Mouse (Mus musculus) left cerebral cortex, postnatal 4 days (tissue): ENCODE results near the gene Naa40. TPM values are rescaled to one million over a fixed set of nuclear protein-coding genes. Genes with fewer than 3 reads are reported as not detected.

Source experiments
- DNase-seq: peaks from one replicate; pipeline ENCODE4 v3.0.0-alpha.2; 2022
- intact Hi-C: fragments of 180-260 bp; cut with DNase I; formaldehyde crosslinking; loops from one replicate; pipeline ENCODE4 v1.15.1; 2025
- total RNA-seq, 2 experiments: library from RNA; stranded (reverse); gene quantifications; 2 replicates each; pipeline ENCODE4 v1.2.3; 2021

Gene Naa40
- total RNA-seq, 2 experiments from 2014 or later = 45.6 to 49.9 TPM

GRCm38 (mm10) chr19:7266421-7266831 is 25.4 kb upstream of the Naa40 start:
- peak; percentile 44 for DNase-seq

GRCm38 (mm10) chr19:7265478-7266191 is 24.7 kb upstream of the Naa40 start:
- intact Hi-C loops = loop anchor here (5.0 kb wide), 1 partner anchor 77 kb away; the partner anchor contains the start of gene Mark2
- peak; percentile 91 for DNase-seq

More at GRCm38 (mm10) chr19:7266421-7266831, 25.4 kb upstream of the Naa40 start:
- intact Hi-C loops = loop anchor here (5.0 kb wide), 1 partner anchor 76 kb away; the partner anchor contains the start of gene Mark2

- peak; percentile 82 for DNase-seq
- intact Hi-C loops = loop anchor here (5.0 kb wide), 1 partner anchor 77 kb away; the partner anchor contains the start of gene Mark2
These were observed 23.9 kb upstream of the Naa40 start for GRCm38 (mm10) chr19:7264766-7265331.

- peak; percentile 82 for DNase-seq
- intact Hi-C loops = no loop called here
These were observed 23.2 kb upstream of the Naa40 start for GRCm38 (mm10) chr19:7264088-7264765.

- DNase-seq = no peak
- intact Hi-C loops = no loop called here
These were observed 21.6 kb upstream of the Naa40 start for GRCm38 (mm10) chr19:7262592-7262991.

GRCm38 (mm10) chr19:7261964-7262363 is 21.0 kb upstream of the Naa40 start:
- intact Hi-C loops = no loop called here
- no peak for DNase-seq

- no peak for DNase-seq
- intact Hi-C loops = no loop called here
These were observed 20.5 kb upstream of the Naa40 start for GRCm38 (mm10) chr19:7261476-7261875.

- DNase-seq = peak; percentile 92
- intact Hi-C loops = no loop called here
These were observed 16.9 kb upstream of the Naa40 start for GRCm38 (mm10) chr19:7257881-7258280.

- no peak for DNase-seq
- intact Hi-C loops = no loop called here
These were observed 5.0 kb upstream of the Naa40 start for GRCm38 (mm10) chr19:7246021-7246420.

GRCm38 (mm10) chr19:7240291-7240690 is 692 bp downstream of the Naa40 start:
- no peak for DNase-seq
- intact Hi-C loops = no loop called here

GRCm38 (mm10) chr19:7239574-7239973 is 1.4 kb downstream of the Naa40 start:
- intact Hi-C loops = no loop called here
- DNase-seq = no peak

- intact Hi-C loops = no loop called here
- DNase-seq = no peak
These were observed 4.2 kb downstream of the Naa40 start for GRCm38 (mm10) chr19:7236742-7237141.

- DNase-seq = no peak
- intact Hi-C loops = no loop called here
These were observed 5.0 kb downstream of the Naa40 start for GRCm38 (mm10) chr19:7236011-7236410.

- intact Hi-C loops = loop anchor here (1.0 kb wide), 1 partner anchor 110 kb away; no protein-coding TSS in a partner anchor
- DNase-seq = no peak
These were observed 5.5 kb downstream of the Naa40 start for GRCm38 (mm10) chr19:7235461-7235860.

- DNase-seq = peak; percentile 88
- intact Hi-C loops = loop anchor here (1.0 kb wide), 1 partner anchor 111 kb away; no protein-coding TSS in a partner anchor
These were observed 6.3 kb downstream of the Naa40 start for GRCm38 (mm10) chr19:7234537-7235221.

GRCm38 (mm10) chr19:7226511-7226914 is 14.5 kb downstream of the Naa40 start:
- intact Hi-C loops = no loop called here

GRCm38 (mm10) chr19:7225096-7225690 is 15.8 kb downstream of the Naa40 start:
- DNase-seq = no peak
- intact Hi-C loops = no loop called here

More at GRCm38 (mm10) chr19:7226511-7226914, 14.5 kb downstream of the Naa40 start:
- DNase-seq = no peak

GRCm38 (mm10) chr19:7224253-7224652 is 16.7 kb downstream of the Naa40 start:
- DNase-seq = no peak
- intact Hi-C loops = no loop called here

GRCm38 (mm10) chr19:7223488-7223887 is 17.5 kb downstream of the Naa40 start:
- no peak for DNase-seq
- intact Hi-C loops = no loop called here

GRCm38 (mm10) chr19:7222196-7222595 is 18.8 kb downstream of the Naa40 start:
- intact Hi-C loops = no loop called here
- no peak for DNase-seq
